Mouse (Mus musculus): ENCODE measurements around the gene Dnajb7. TPM values are rescaled to one million over a fixed set of nuclear protein-coding genes. Genes with fewer than 3 reads are reported as not detected.

Dnajb7 gene
- polyA plus RNA-seq, 1 experiment from 2014 or later, result 1.1 TPM

- Histone ChIP-seq H3K27ac (peak within 1 kb of the TSS; percentile 97), H3K9ac (peak within 1 kb of the TSS; percentile 96), H3K4me3 (peak within 1 kb of the TSS; percentile 99), H3K36me3 (no peaks in the 10 kb centered on the region), H3K9me3 (replicated peaks) (no peaks in the 10 kb centered on the region), H3K27me3 (no peaks in the 10 kb centered on the region), H3K4me1 (replicated peaks) (peaks cover 22% of the 10 kb centered on the region), H3K4me2 (peak within 1 kb of the TSS; percentile 72)
- under 1% methylated on average over 50 of the region's 50 CpGs for WGBS
- peak; percentile 99 for ATAC-seq (replicated peaks; ENCODE audit: insufficient number of reproducible peaks, insufficient read depth, low FRiP score, low read depth)
These were observed 8.3 kb downstream of the Dnajb7 start, which contains the start of the genes St13 and Xpnpep3 for GRCm38 (mm10) chr15:81399638-81400315. Gene St13, minus strand, starts transcription at chr15:81400077. Gene Xpnpep3, plus strand, starts transcription at chr15:81400138.

- H3K4me1 ChIP-seq (replicated peaks), result peaks cover 22% of the 10 kb centered on the region
- WGBS, result 0% methylated on average over 21 of the region's 21 CpGs
- no peak for ATAC-seq (replicated peaks; ENCODE audit: insufficient number of reproducible peaks, insufficient read depth, low FRiP score, low read depth)
- peak overlapping the region; percentile 99 for H3K4me3 ChIP-seq
- H3K27ac ChIP-seq, result peak overlapping the region; percentile 97
- peak overlapping the region; percentile 96 for H3K9ac ChIP-seq
- no peaks in the 10 kb centered on the region for H3K9me3 ChIP-seq (replicated peaks)
- H3K36me3 ChIP-seq, result no peaks in the 10 kb centered on the region
- H3K27me3 ChIP-seq, result no peaks in the 10 kb centered on the region
- H3K4me2 ChIP-seq, result peak overlapping the region; percentile 72
These were observed 8.8 kb downstream of the Dnajb7 start for GRCm38 (mm10) chr15:81399297-81399637.

GRCm38 (mm10) chr15:81398189-81398588 lies 9.9 kb downstream of the Dnajb7 start:
- Histone ChIP-seq H3K27ac (peak overlapping the region; percentile 97), H3K9ac (peak overlapping the region; percentile 96), H3K27me3 (no peaks in the 10 kb centered on the region), H3K4me2 (peak overlapping the region; percentile 72), H3K9me3 (replicated peaks) (no peaks in the 10 kb centered on the region), H3K4me1 (replicated peaks) (peaks cover 22% of the 10 kb centered on the region), H3K36me3 (no peaks in the 10 kb centered on the region), H3K4me3 (peak overlapping the region; percentile 99)
- no peak for ATAC-seq (replicated peaks; ENCODE audit: insufficient number of reproducible peaks, insufficient read depth, low FRiP score, low read depth)

GRCm38 (mm10) chr15:81394211-81394915 lies 13.7 kb downstream of the Dnajb7 start:
- Histone ChIP-seq H3K9ac (no peak overlapping the region), H3K4me3 (no peak overlapping the region), H3K36me3 (peaks cover 22% of the 10 kb centered on the region), H3K4me2 (no peak overlapping the region), H3K27ac (no peak overlapping the region), H3K27me3 (no peaks in the 10 kb centered on the region), H3K9me3 (replicated peaks) (no peaks in the 10 kb centered on the region), H3K4me1 (replicated peaks) (peaks cover 14% of the 10 kb centered on the region)
- WGBS, result 82% methylated on average over 8 of the region's 8 CpGs
- ATAC-seq (replicated peaks; ENCODE audit: insufficient number of reproducible peaks, insufficient read depth, low FRiP score, low read depth), result no peak

- no peaks in the 10 kb centered on the region for H3K27me3 ChIP-seq
- no peak overlapping the region for H3K4me3 ChIP-seq
- no peak overlapping the region for H3K9ac ChIP-seq
- peaks cover 10% of the 10 kb centered on the region for H3K4me1 ChIP-seq (replicated peaks)
- peaks cover 34% of the 10 kb centered on the region for H3K36me3 ChIP-seq
- ATAC-seq (replicated peaks; ENCODE audit: insufficient number of reproducible peaks, insufficient read depth, low FRiP score, low read depth), result no peak
- H3K9me3 ChIP-seq (replicated peaks), result no peaks in the 10 kb centered on the region
- H3K27ac ChIP-seq, result no peak overlapping the region
- no peak overlapping the region for H3K4me2 ChIP-seq
These were observed 15.1 kb downstream of the Dnajb7 start for GRCm38 (mm10) chr15:81392997-81393396.

GRCm38 (mm10) chr15:81386327-81386726 lies 21.8 kb downstream of the Dnajb7 start:
- Histone ChIP-seq H3K27ac (no peak overlapping the region), H3K36me3 (peaks cover 77% of the 10 kb centered on the region), H3K27me3 (no peaks in the 10 kb centered on the region), H3K9ac (no peak overlapping the region), H3K4me2 (no peak overlapping the region), H3K9me3 (replicated peaks) (no peaks in the 10 kb centered on the region), H3K4me1 (replicated peaks) (no peaks in the 10 kb centered on the region), H3K4me3 (no peak overlapping the region)
- WGBS, result 94% methylated on average over 5 of the region's 5 CpGs
- no peak for ATAC-seq (replicated peaks; ENCODE audit: insufficient number of reproducible peaks, insufficient read depth, low FRiP score, low read depth)

- 85% methylated on average over 2 of the region's 2 CpGs for WGBS
- Histone ChIP-seq H3K4me1 (replicated peaks) (no peaks in the 10 kb centered on the region), H3K4me3 (no peak overlapping the region), H3K36me3 (peaks cover 63% of the 10 kb centered on the region), H3K9ac (no peak overlapping the region), H3K27me3 (no peaks in the 10 kb centered on the region), H3K4me2 (no peak overlapping the region), H3K9me3 (replicated peaks) (no peaks in the 10 kb centered on the region), H3K27ac (no peak overlapping the region)
- no peak for ATAC-seq (replicated peaks; ENCODE audit: insufficient number of reproducible peaks, insufficient read depth, low FRiP score, low read depth)
These were observed 29.3 kb downstream of the Dnajb7 start for GRCm38 (mm10) chr15:81378845-81379244.

- Histone ChIP-seq H3K4me2 (no peak overlapping the region), H3K27me3 (no peaks in the 10 kb centered on the region), H3K9me3 (replicated peaks) (no peaks in the 10 kb centered on the region), H3K27ac (no peak overlapping the region), H3K4me3 (no peak overlapping the region), H3K9ac (no peak overlapping the region), H3K4me1 (replicated peaks) (no peaks in the 10 kb centered on the region), H3K36me3 (peaks cover 68% of the 10 kb centered on the region)
- 89% methylated on average over 11 of the region's 11 CpGs for WGBS
- ATAC-seq (replicated peaks; ENCODE audit: insufficient number of reproducible peaks, insufficient read depth, low FRiP score, low read depth), result no peak
These were observed 33.5 kb downstream of the Dnajb7 start for GRCm38 (mm10) chr15:81374621-81375020.

- no peaks in the 10 kb centered on the region for H3K27me3 ChIP-seq
- no peak overlapping the region for H3K4me2 ChIP-seq
- no peak overlapping the region for H3K4me3 ChIP-seq
- no peaks in the 10 kb centered on the region for H3K9me3 ChIP-seq (replicated peaks)
- no peak overlapping the region for H3K9ac ChIP-seq
- WGBS, result 64% methylated on average over 1 of the region's 1 CpGs
- H3K4me1 ChIP-seq (replicated peaks), result no peaks in the 10 kb centered on the region
- H3K36me3 ChIP-seq, result peaks cover 79% of the 10 kb centered on the region
- no peak for ATAC-seq (replicated peaks; ENCODE audit: insufficient number of reproducible peaks, insufficient read depth, low FRiP score, low read depth)
- no peak overlapping the region for H3K27ac ChIP-seq
These were observed 37.7 kb downstream of the Dnajb7 start for GRCm38 (mm10) chr15:81370356-81370755.

GRCm38 (mm10) chr15:81368601-81369000 lies 39.5 kb downstream of the Dnajb7 start:
- Histone ChIP-seq H3K9me3 (replicated peaks) (no peaks in the 10 kb centered on the region), H3K4me2 (no peak overlapping the region), H3K4me3 (no peak overlapping the region), H3K27me3 (no peaks in the 10 kb centered on the region), H3K27ac (no peak overlapping the region), H3K9ac (no peak overlapping the region), H3K4me1 (replicated peaks) (no peaks in the 10 kb centered on the region), H3K36me3 (peaks cover 88% of the 10 kb centered on the region)
- no peak for ATAC-seq (replicated peaks; ENCODE audit: insufficient number of reproducible peaks, insufficient read depth, low FRiP score, low read depth)
- WGBS, result 93% methylated on average over 1 of the region's 1 CpGs

- peaks cover 73% of the 10 kb centered on the region for H3K36me3 ChIP-seq
- no peaks in the 10 kb centered on the region for H3K9me3 ChIP-seq (replicated peaks)
- no peak overlapping the region for H3K4me2 ChIP-seq
- H3K4me1 ChIP-seq (replicated peaks), result peaks cover 4% of the 10 kb centered on the region
- WGBS, result 75% methylated on average over 4 of the region's 4 CpGs
- no peaks in the 10 kb centered on the region for H3K27me3 ChIP-seq
- ATAC-seq (replicated peaks; ENCODE audit: insufficient number of reproducible peaks, insufficient read depth, low FRiP score, low read depth), result no peak
- H3K4me3 ChIP-seq, result no peak overlapping the region
- no peak overlapping the region for H3K27ac ChIP-seq
- H3K9ac ChIP-seq, result no peak overlapping the region
These were observed 41.9 kb downstream of the Dnajb7 start for GRCm38 (mm10) chr15:81366241-81366640.

GRCm38 (mm10) chr15:81365246-81365645 lies 42.9 kb downstream of the Dnajb7 start:
- no peak overlapping the region for H3K9ac ChIP-seq
- H3K4me3 ChIP-seq, result no peak overlapping the region
- ATAC-seq (replicated peaks; ENCODE audit: insufficient number of reproducible peaks, insufficient read depth, low FRiP score, low read depth), result no peak
- H3K4me2 ChIP-seq, result no peak overlapping the region
- peaks cover 8% of the 10 kb centered on the region for H3K4me1 ChIP-seq (replicated peaks)
- H3K27ac ChIP-seq, result no peak overlapping the region
- H3K36me3 ChIP-seq, result peaks cover 63% of the 10 kb centered on the region
- no peaks in the 10 kb centered on the region for H3K27me3 ChIP-seq
- WGBS, result 84% methylated on average over 8 of the region's 8 CpGs
- H3K9me3 ChIP-seq (replicated peaks), result no peaks in the 10 kb centered on the region
